Mouse (Mus musculus) gastrocnemius, postnatal 10 days (tissue): ENCODE data around the gene Ets2. TPM values are rescaled to one million over a fixed set of nuclear protein-coding genes. Genes with fewer than 3 reads are reported as not detected.
"Not testable (repeated sequence)": the region's sequence is repeated elsewhere in the genome, so short reads cannot be mapped to it uniquely, and the experiment has no call there.

Experiments used
- DNase-seq: peaks from one replicate; pipeline ENCODE4 v3.0.0; 2021; ENCODE audit warnings: mixed read lengths
- total RNA-seq, 2 experiments: library from RNA; stranded (reverse); gene quantifications; 2 replicates each; pipeline ENCODE4 v1.2.3; 2021

Gene Ets2
- total RNA-seq, 2 experiments from 2014 or later, result 57.8 to 65.1 TPM

GRCm38 (mm10) chr16:95699721-95700120, 2.2 kb upstream of the Ets2 start:
- DNase-seq, result no peak

GRCm38 (mm10) chr16:95700224-95700623, 1.7 kb upstream of the Ets2 start:
- no peak for DNase-seq

GRCm38 (mm10) chr16:95702562-95703545, 979 bp downstream of the Ets2 start:
- DNase-seq, result no peak

- DNase-seq, result no peak
Measured at GRCm38 (mm10) chr16:95703958-95704357, 2.1 kb downstream of the Ets2 start.

GRCm38 (mm10) chr16:95704662-95705330, 2.9 kb downstream of the Ets2 start:
- no peak for DNase-seq

- DNase-seq, result no peak
Measured at GRCm38 (mm10) chr16:95705771-95706170, 3.9 kb downstream of the Ets2 start.

- DNase-seq, result no peak
Measured at GRCm38 (mm10) chr16:95708211-95709004, 6.5 kb downstream of the Ets2 start.

- no peak for DNase-seq
Measured at GRCm38 (mm10) chr16:95709175-95709574, 7.3 kb downstream of the Ets2 start.

GRCm38 (mm10) chr16:95710129-95710528, 8.3 kb downstream of the Ets2 start:
- DNase-seq, result no peak

- no peak for DNase-seq
Measured at GRCm38 (mm10) chr16:95712121-95712520, 10.2 kb downstream of the Ets2 start.

GRCm38 (mm10) chr16:95713077-95713476, 11.2 kb downstream of the Ets2 start:
- DNase-seq, result not testable (repeated sequence)

- DNase-seq, result no peak
Measured at GRCm38 (mm10) chr16:95715026-95715425, 13.2 kb downstream of the Ets2 start.

GRCm38 (mm10) chr16:95716061-95716706, 14.3 kb downstream of the Ets2 start:
- no peak for DNase-seq

- no peak for DNase-seq
Measured at GRCm38 (mm10) chr16:95717631-95718030, 15.8 kb downstream of the Ets2 start.

GRCm38 (mm10) chr16:95718119-95718518, 16.2 kb downstream of the Ets2 start:
- no peak for DNase-seq

- no peak for DNase-seq
Measured at GRCm38 (mm10) chr16:95720532-95720931, 18.7 kb downstream of the Ets2 start.

GRCm38 (mm10) chr16:95724251-95724650, 22.4 kb downstream of the Ets2 start:
- DNase-seq, result no peak

GRCm38 (mm10) chr16:95724776-95725175, 22.9 kb downstream of the Ets2 start:
- DNase-seq, result no peak

- no peak for DNase-seq
Measured at GRCm38 (mm10) chr16:95726802-95727201, 24.9 kb downstream of the Ets2 start.

GRCm38 (mm10) chr16:95728453-95729435, 26.9 kb downstream of the Ets2 start:
- DNase-seq, result no peak

GRCm38 (mm10) chr16:95729775-95730174, 27.9 kb downstream of the Ets2 start:
- DNase-seq, result no peak
